Mouse (Mus musculus) G1E (cell line): ENCODE measurements around the gene AF067061.

Source experiments
- CTCF ChIP-seq: IDR thresholded peaks from 2 replicates; pipeline ENCODE4 v1.5.1; 2012; ENCODE audit warnings: low read depth, low read length, inconsistent platforms, mixed read lengths
- GATA1 ChIP-seq: IDR thresholded peaks from 2 replicates; pipeline ENCODE4 v1.6.1; 2012; ENCODE audit warnings: borderline replicate concordance, low read length, inconsistent platforms, mixed read lengths
- GATA2 ChIP-seq: IDR thresholded peaks from 2 replicates; pipeline ENCODE4 v1.6.1; 2012; ENCODE audit warnings: low read depth, low read length, inconsistent platforms, borderline replicate concordance
- POLR2AphosphoS5 ChIP-seq: IDR thresholded peaks from 2 replicates; pipeline ENCODE4 v1.6.1; 2012; ENCODE audit warnings: low read depth, low read length, inconsistent platforms; ENCODE audit not compliant: insufficient replicate concordance

GRCm38 (mm10) chr13:120313584-120313983, 50.7 kb downstream of the AF067061 start:
- TF ChIP-seq CTCF (no peak), POLR2AphosphoS5 (no peak), GATA2 (no peak), GATA1 (no peak)
